Mouse (Mus musculus): ENCODE data around the gene Efcab11.

GRCm38 (mm10) chr12:99923703-99924102 lies 39.5 kb upstream of the Efcab11 start:
- TF ChIP-seq CTCF (IDR thresholded peaks at IDR 0.05; ENCODE audit: low read depth) (no peak), EP300 (optimal IDR thresholded peaks at IDR 0.05) (no peak)
